8 mouse cellular contexts compared by ENCODE assay signal in genomic region chr5:118169222-118170221, GRCm38 (mm10). TPM values are rescaled to one million over a fixed set of nuclear protein-coding genes. Genes with fewer than 3 reads are reported as not detected.
DNase-seq lines count a peak whose midpoint lies in the region; ATAC-seq and TF ChIP-seq lines count a peak whose summit lies in the region.

No protein-coding gene starts in this region.

- no peak for TF ChIP-seq CTCF in lung, embryonic 14.5 days (IDR thresholded peaks at IDR 0.05; ENCODE audit: low read depth)
- TF ChIP-seq CTCF in lung, adult 2 months (IDR thresholded peaks at IDR 0.05; ENCODE audit: insufficient read depth, low read length) = no peak
- TF ChIP-seq CTCF in cerebellum, adult 2 months (IDR thresholded peaks at IDR 0.05; ENCODE audit: borderline replicate concordance, insufficient read depth, low read depth, low read length) = peak; percentile 43; the same call in 1 of the 2 replicates

- intact Hi-C loops in left cerebral cortex, postnatal 4 days (cut with DNase I) = no loop called here

- H3K9me3 ChIP-seq in lung, embryonic 14.5 days (ENCODE audit: low read depth, low read length) = no peaks in the 10 kb centered on the region
- H3K9me3 ChIP-seq in forebrain, embryonic 15.5 days = no peaks in the 10 kb centered on the region
- H3K9me3 ChIP-seq in neural tube, embryonic 12.5 days = no peaks in the 10 kb centered on the region

- peak; percentile 34 for DNase-seq in lung, embryonic 14.5 days
- DNase-seq in lung, adult 2 months = no peak
- peak; percentile 58 to 67 for DNase-seq in cerebellum, adult 2 months
- DNase-seq in left cerebral cortex, postnatal 4 days = peak; percentile 34
- DNase-seq in spleen, postnatal 36 days (ENCODE audit: low spot score in 2 of 2) = no peak

- no peaks in the 10 kb centered on the region for H3K36me3 ChIP-seq in lung, embryonic 14.5 days (ENCODE audit: insufficient read depth)
- no peaks in the 10 kb centered on the region for H3K36me3 ChIP-seq in forebrain, embryonic 15.5 days
- no peaks in the 10 kb centered on the region for H3K36me3 ChIP-seq in neural tube, embryonic 12.5 days

- ATAC-seq in lung, embryonic 14.5 days (ENCODE audit: insufficient read depth) = peak; percentile 19
- ATAC-seq in forebrain, embryonic 15.5 days (replicated peaks) = peak; percentile 29; the same call in 1 of the 2 replicates
- peak; percentile 38; the same call in 1 of the 2 replicates for ATAC-seq in neural tube, embryonic 12.5 days (ENCODE audit: low FRiP score, low read depth)
- no peak for ATAC-seq in monocyte, adult 5-6 weeks (replicated peaks; ENCODE audit: insufficient number of reproducible peaks, low FRiP score, low TSS enrichment, poor library complexity, severe bottlenecking)

- WGBS in lung, embryonic 14.5 days = under 1% methylated on average over 116 of the region's 117 CpGs
- WGBS in lung, adult 2 months = 2% methylated on average over 117 of the region's 117 CpGs
- WGBS in cerebellum, adult 2 months = 1% methylated on average over 116 of the region's 117 CpGs
- WGBS in forebrain, embryonic 15.5 days = 1% methylated on average over 79 of the region's 117 CpGs
- under 1% methylated on average over 114 of the region's 117 CpGs for WGBS in neural tube, embryonic 12.5 days

- peak overlapping the region; percentile 97 for H3K4me2 ChIP-seq in lung, embryonic 14.5 days
- peak overlapping the region; percentile 95 for H3K4me2 ChIP-seq in forebrain, embryonic 15.5 days (replicated peaks)
- H3K4me2 ChIP-seq in neural tube, embryonic 12.5 days (replicated peaks) = peak overlapping the region; percentile 91

- H3K27me3 ChIP-seq in lung, embryonic 14.5 days (ENCODE audit: insufficient read depth, low read length) = peaks cover 73% of the 10 kb centered on the region
- H3K27me3 ChIP-seq in cerebellum, adult 2 months (ENCODE audit: control insufficient read depth, insufficient read depth, low read length) = no peaks in the 10 kb centered on the region; the same call in 1 of the 2 replicates
- H3K27me3 ChIP-seq in forebrain, embryonic 15.5 days = peaks cover 55% of the 10 kb centered on the region
- peaks cover 82% of the 10 kb centered on the region for H3K27me3 ChIP-seq in neural tube, embryonic 12.5 days (replicated peaks)

- H3K4me3 ChIP-seq in lung, embryonic 14.5 days (ENCODE audit: low read depth, low read length) = peak overlapping the region; percentile 47
- no peak overlapping the region for H3K4me3 ChIP-seq in lung, adult 2 months (replicated peaks; ENCODE audit: extremely low read depth, low read depth, low read length)
- H3K4me3 ChIP-seq in cerebellum, adult 2 months (replicated peaks; ENCODE audit: insufficient read depth, low read depth, low read length) = peak overlapping the region; percentile 53
- peak overlapping the region; percentile 62 for H3K4me3 ChIP-seq in forebrain, embryonic 15.5 days
- H3K4me3 ChIP-seq in neural tube, embryonic 12.5 days = peak overlapping the region; percentile 47

- no peak for TF ChIP-seq POLR2A in lung, adult 2 months (IDR thresholded peaks at IDR 0.05; ENCODE audit: borderline replicate concordance, extremely low read depth, low read depth, low read length)
- no peak for TF ChIP-seq POLR2A in cerebellum, adult 2 months (IDR thresholded peaks at IDR 0.05; ENCODE audit: borderline replicate concordance, insufficient read depth, low read length)

- H3K27ac ChIP-seq in lung, embryonic 14.5 days (ENCODE audit: low read depth) = no peak overlapping the region
- H3K27ac ChIP-seq in cerebellum, adult 2 months (ENCODE audit: insufficient read depth, low read length) = no peak overlapping the region
- no peak overlapping the region for H3K27ac ChIP-seq in forebrain, embryonic 15.5 days (replicated peaks)
- no peak overlapping the region for H3K27ac ChIP-seq in neural tube, embryonic 12.5 days

- H3K4me1 ChIP-seq in lung, embryonic 14.5 days (ENCODE audit: insufficient read depth) = no peaks in the 10 kb centered on the region
- H3K4me1 ChIP-seq in lung, adult 2 months (ENCODE audit: control insufficient read depth, insufficient read depth, low read length) = peaks cover 6% of the 10 kb centered on the region; the same call in 1 of the 2 replicates
- peaks cover 10% of the 10 kb centered on the region for H3K4me1 ChIP-seq in cerebellum, adult 2 months (ENCODE audit: control insufficient read depth, insufficient read depth, low read length)
- H3K4me1 ChIP-seq in forebrain, embryonic 15.5 days = peaks cover 31% of the 10 kb centered on the region
- H3K4me1 ChIP-seq in neural tube, embryonic 12.5 days = peaks cover 28% of the 10 kb centered on the region

- H3K9ac ChIP-seq in lung, embryonic 14.5 days = peak overlapping the region; percentile 26; the same call in 1 of the 2 replicates
- peak overlapping the region; percentile 47 for H3K9ac ChIP-seq in forebrain, embryonic 15.5 days (replicated peaks)
- peak overlapping the region; percentile 42; the same call in 1 of the 2 replicates for H3K9ac ChIP-seq in neural tube, embryonic 12.5 days

RNA-seq across cellular contexts. Expression of gene Hrk, which starts 5.1 kb away (rescaled TPM):
- polyA plus RNA-seq in lung, embryonic 14.5 days (2014; fragmentation: Nextera tagmentation; extraction: Ambion mirVana) = 0.04 TPM in 1 of 2 replicates, not detected in the other
- polyA plus RNA-seq in lung, adult 2 months (2012; rRNA removed) = 0.50 TPM in 1 of 2 replicates, not detected in the other
- polyA plus RNA-seq in cerebellum, adult 2 months (2012; rRNA removed) = 3.3 and 3.4 TPM in 2 replicates
- 2.3 and 2.7 TPM in 2 replicates for polyA plus RNA-seq in forebrain, embryonic 15.5 days (2015; fragmentation: Nextera tagmentation; extraction: Ambion mirVana)
- total RNA-seq in left cerebral cortex, postnatal 4 days (2021) = 10 to 100 TPM; 15.8 to 20.7 TPM
- polyA plus RNA-seq in neural tube, embryonic 12.5 days (2016; fragmentation: Nextera tagmentation; extraction: Ambion mirVana) = 4.3 and 5.3 TPM in 2 replicates
- total RNA-seq in monocyte, adult 5-6 weeks (2017) = not detected in 3 replicates

RNA-seq across cellular contexts. Expression of gene Fbxw8, which starts 14.3 kb away (rescaled TPM):
- 31.1 and 31.3 TPM in 2 replicates for polyA plus RNA-seq in lung, embryonic 14.5 days (2014; fragmentation: Nextera tagmentation; extraction: Ambion mirVana)
- polyA plus RNA-seq in lung, adult 2 months (2012; rRNA removed) = 72.7 and 79.1 TPM in 2 replicates
- 42.8 and 46.2 TPM in 2 replicates for polyA plus RNA-seq in cerebellum, adult 2 months (2012; rRNA removed)
- polyA plus RNA-seq in forebrain, embryonic 15.5 days (2015; fragmentation: Nextera tagmentation; extraction: Ambion mirVana) = 22.3 and 25.2 TPM in 2 replicates
- total RNA-seq in left cerebral cortex, postnatal 4 days (2021) = 10 to 100 TPM; 45.6 to 45.8 TPM
- 38.4 and 40.4 TPM in 2 replicates for polyA plus RNA-seq in neural tube, embryonic 12.5 days (2016; fragmentation: Nextera tagmentation; extraction: Ambion mirVana)
- 10.3 to 18.2 TPM (median 12.6 TPM) in 3 replicates for total RNA-seq in monocyte, adult 5-6 weeks (2017)

Comparison
In these comparisons a context has a peak if more than half of its experiments do, and no peak if none do; other contexts are left out.
1. DNase-seq: peak in lung, embryonic 14.5 days (single experiment), cerebellum, adult 2 months (2 of 2) and left cerebral cortex, postnatal 4 days (single experiment); none in lung, adult 2 months (single experiment) and spleen, postnatal 36 days (0 of 2).
2. Peak in every context shown above with its lines, with median percentiles within 50 percentile points of each other: H3K4me2 ChIP-seq and H3K9ac ChIP-seq.